Mouse (Mus musculus) liver, embryonic 18 days (tissue): ENCODE data around the gene Adcy10. TPM values are rescaled to one million over a fixed set of nuclear protein-coding genes. Genes with fewer than 3 reads are reported as not detected.

Source experiments
- polyA plus RNA-seq: library from polyadenylated mRNA; depleted of rRNA; stranded (reverse); fragments of >200 nt; gene quantifications from 2 replicates; pipeline ENCODE4 v1.2.3, GENCODE M21; 2012; rRNA removed

Adcy10 gene
- 0.07 and 0.21 TPM in 2 replicates for polyA plus RNA-seq

DNA sequence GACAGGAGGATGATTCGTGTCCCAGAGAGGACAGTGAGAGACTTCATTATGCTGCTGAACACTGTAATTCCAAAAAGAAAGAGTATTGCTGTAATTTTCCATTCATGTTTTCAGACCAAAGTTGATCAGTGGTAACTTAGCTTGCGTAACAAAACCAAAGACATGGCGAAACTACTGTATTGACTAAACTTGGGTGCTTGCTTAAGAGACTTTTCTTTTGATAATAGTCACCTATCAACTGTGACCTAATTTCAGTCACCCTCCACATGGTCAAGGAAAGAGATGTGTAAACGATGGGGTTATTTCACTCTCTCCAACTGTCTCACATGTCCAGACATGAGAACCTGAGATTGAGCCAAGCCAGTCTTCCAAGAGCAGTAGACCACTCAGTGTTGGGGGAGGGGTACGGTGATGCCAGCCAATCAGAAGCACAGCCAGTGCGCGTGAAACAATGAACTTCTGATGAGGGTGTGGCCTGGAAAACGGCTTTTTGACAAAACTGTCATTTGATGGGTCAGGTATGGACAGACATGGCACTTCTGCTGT is at the start of gene Adcy10:
Gene Adcy10 (plus strand): TSS at position 496 of the 546 bp plus-strand sequence.

DNA sequence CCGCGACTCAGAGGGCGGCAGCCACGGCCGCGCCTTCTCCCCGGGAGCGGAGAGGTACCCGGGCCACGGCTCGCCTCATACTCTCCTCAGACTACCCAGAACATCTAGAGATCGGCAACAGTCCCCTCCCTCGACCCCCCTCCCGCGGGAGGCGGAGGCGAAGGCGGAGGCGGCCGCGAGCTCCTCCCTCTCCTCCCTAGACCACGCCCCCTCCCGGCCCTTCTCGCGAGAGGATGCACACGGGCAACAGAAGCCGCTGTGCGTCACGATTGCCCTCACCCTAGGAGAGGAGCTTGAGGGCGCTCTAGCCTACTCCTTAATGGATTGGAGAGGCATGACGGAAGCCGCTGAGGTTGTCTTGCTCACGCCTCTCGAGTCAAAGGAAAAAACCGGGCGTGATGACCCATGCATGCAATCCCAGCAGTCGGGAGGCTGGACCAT is 24.6 kb upstream of the Adcy10 start, which contains the start of the genes Dcaf6 and Mpc2:
Gene Dcaf6 (minus strand): TSS at position 116 of the 441 bp plus-strand sequence.
Gene Mpc2 (plus strand): TSS at position 278 of the 441 bp plus-strand sequence.

Other genes with a start within 250 kb of the Adcy10 start
- gene Tiprl, start 248.2 kb upstream of the Adcy10 start, polyA plus RNA-seq = 12.8 and 13.2 TPM in 2 replicates
- gene Gpr161, start 189.4 kb upstream of the Adcy10 start, polyA plus RNA-seq = 0.08 and 0.12 TPM in 2 replicates
- 27.3 and 28.7 TPM in 2 replicates for gene Dcaf6, start 24.7 kb upstream of the Adcy10 start, polyA plus RNA-seq
- 144 and 187 TPM in 2 replicates for gene Mpc2, start 24.5 kb upstream of the Adcy10 start, polyA plus RNA-seq
- gene Mpzl1, start 149.4 kb downstream of the Adcy10 start, polyA plus RNA-seq = 18.5 and 19.2 TPM in 2 replicates
- 17.2 and 18.5 TPM in 2 replicates for gene Rcsd1, start 224.6 kb downstream of the Adcy10 start, polyA plus RNA-seq